Mouse (Mus musculus) intestine, embryonic 14.5 days (tissue): ENCODE measurements around the gene Csnk2b. TPM values are rescaled to one million over a fixed set of nuclear protein-coding genes. Genes with fewer than 3 reads are reported as not detected.

Experiments
- ATAC-seq: fragments of 200-750 bp; cut with Nextera tagmentation; replicated peaks from 2 replicates; pipeline ENCODE4 v1.8.0; 2017; ENCODE audit warnings: low read depth, moderate number of reproducible peaks, moderate TSS enrichment, moderate library complexity; ENCODE audit not compliant: low FRiP score, low TSS enrichment
- DNase-seq: peaks from one replicate; pipeline ENCODE4 v3.0.0-alpha.2; 2018; ENCODE audit warnings: low spot score
- H3K27ac ChIP-seq: fragments of 300-500 bp; sonication (generic); 2 replicates; pipeline ENCODE4 v1.5.1; 2014; ENCODE audit warnings: low read depth, mild to moderate bottlenecking, control low read depth
- H3K27me3 ChIP-seq: fragments of 300-500 bp; sonication (generic); replicated peaks from 2 replicates; pipeline ENCODE4 v1.6.1; 2014; ENCODE audit warnings: low read length, control low read depth; ENCODE audit not compliant: control insufficient read depth, insufficient read depth
- H3K36me3 ChIP-seq: fragments of 300-500 bp; sonication (generic); 2 replicates; pipeline ENCODE4 v1.6.1; 2014; ENCODE audit warnings: low read length, control low read depth; ENCODE audit not compliant: control insufficient read depth, insufficient read depth
- H3K4me1 ChIP-seq: fragments of 300-500 bp; sonication (generic); replicated peaks from 2 replicates; pipeline ENCODE4 v1.6.1; 2014; ENCODE audit warnings: low read length, control low read depth, mixed read lengths; ENCODE audit not compliant: control insufficient read depth, insufficient read depth
- H3K4me2 ChIP-seq: fragments of 300-500 bp; sonication (generic); 2 replicates; pipeline ENCODE4 v1.6.1; 2014; ENCODE audit warnings: low read length
- H3K4me3 ChIP-seq: fragments of 300-500 bp; sonication (generic); 2 replicates; pipeline ENCODE4 v1.5.1; 2014; ENCODE audit warnings: low read depth, low read length, control low read depth, mixed read lengths
- H3K9ac ChIP-seq: fragments of 300-500 bp; sonication (generic); 2 replicates; pipeline ENCODE4 v1.6.1; 2014; ENCODE audit warnings: mild to moderate bottlenecking, low read length
- H3K9me3 ChIP-seq: fragments of 300-500 bp; sonication (generic); 2 replicates; pipeline ENCODE4 v1.6.1; 2016; ENCODE audit warnings: low read length, control low read depth; ENCODE audit not compliant: control insufficient read depth
- WGBS: fragments of 180-500 bp; shearing (Covaris S2); extraction: QIAGEN DNeasy Blood & Tissue Kit; methylation state at CpG from one replicate; pipeline ENCODE4 v1.1.7; 2014; 5-methylcytosine and 5-hydroxymethylcytosine counted together
- polyA plus RNA-seq: library from polyadenylated mRNA; unstranded; fragments of >200 nt; fragmentation: Nextera tagmentation; extraction: Ambion mirVana; gene quantifications from 2 replicates; pipeline ENCODE4 v1.2.1, GENCODE M21; 2014

Gene Csnk2b
- polyA plus RNA-seq, 1 experiment from 2014 or later: 286 TPM

GRCm38 (mm10) chr17:35070556-35071229 is 51.2 kb downstream of the Csnk2b start:
- no peak overlapping the region for H3K4me2 ChIP-seq
- H3K27me3 ChIP-seq: peaks cover 9% of the 10 kb centered on the region; the same call in 1 of the 2 replicates
- H3K27ac ChIP-seq: no peak overlapping the region
- no peaks in the 10 kb centered on the region for H3K36me3 ChIP-seq
- peaks cover 4% of the 10 kb centered on the region; the same call in 1 of the 2 replicates for H3K4me1 ChIP-seq
- H3K9me3 ChIP-seq: no peaks in the 10 kb centered on the region
- no peak overlapping the region for H3K4me3 ChIP-seq
- DNase-seq: no peak
- no peak overlapping the region for H3K9ac ChIP-seq
- no peak for ATAC-seq
- 42% methylated on average over 6 of the region's 6 CpGs for WGBS

- H3K36me3 ChIP-seq: no peaks in the 10 kb centered on the region
- no peak for ATAC-seq
- DNase-seq: no peak
- H3K4me1 ChIP-seq: peaks cover 17% of the 10 kb centered on the region; the same call in 1 of the 2 replicates
- no peak overlapping the region for H3K4me2 ChIP-seq
- H3K9ac ChIP-seq: no peak overlapping the region
- peaks cover 9% of the 10 kb centered on the region; the same call in 1 of the 2 replicates for H3K27me3 ChIP-seq
- no peaks in the 10 kb centered on the region for H3K9me3 ChIP-seq
- H3K27ac ChIP-seq: no peak overlapping the region
- no peak overlapping the region for H3K4me3 ChIP-seq
- 76% methylated on average over 17 of the region's 17 CpGs for WGBS
These were observed 53.5 kb downstream of the Csnk2b start for GRCm38 (mm10) chr17:35068213-35068914.

Other genes starting within 250 kb of the Csnk2b start
- 1.4 and 1.6 TPM in 2 replicates for gene Zbtb12, start 242.6 kb downstream of the Csnk2b start, polyA plus RNA-seq
- not detected in 2 replicates for gene Gm20547, start 240.0 kb downstream of the Csnk2b start, polyA plus RNA-seq
- gene C2, start 223.8 kb downstream of the Csnk2b start, polyA plus RNA-seq: 6.8 and 7.5 TPM in 2 replicates
- 73.4 and 75.2 TPM in 2 replicates for gene Ehmt2, start 223.6 kb downstream of the Csnk2b start, polyA plus RNA-seq
- gene Slc44a4, start 207.6 kb downstream of the Csnk2b start, polyA plus RNA-seq: 25.4 and 28.4 TPM in 2 replicates
- gene Neu1, start 190.8 kb downstream of the Csnk2b start, polyA plus RNA-seq: 40.1 and 42.8 TPM in 2 replicates
- 0.24 and 0.46 TPM in 2 replicates for gene Hspa1b, start 162.8 kb downstream of the Csnk2b start, polyA plus RNA-seq
- gene Gm20481, start 152.1 kb downstream of the Csnk2b start, polyA plus RNA-seq: not detected in 2 replicates
- gene Hspa1a, start 149.9 kb downstream of the Csnk2b start, polyA plus RNA-seq: 3.5 and 4.5 TPM in 2 replicates
- gene Hspa1l, start 149.3 kb downstream of the Csnk2b start, polyA plus RNA-seq: 0.53 and 1.2 TPM in 2 replicates
- 216 and 228 TPM in 2 replicates for gene Lsm2, start 140.2 kb downstream of the Csnk2b start, polyA plus RNA-seq
- 119 and 133 TPM in 2 replicates for gene Vars, start 121.1 kb downstream of the Csnk2b start, polyA plus RNA-seq
- gene Vwa7, start 105.5 kb downstream of the Csnk2b start, polyA plus RNA-seq: 0.19 and 0.26 TPM in 2 replicates
- gene Sapcd1, start 94.0 kb downstream of the Csnk2b start, polyA plus RNA-seq: 20.7 and 21.5 TPM in 2 replicates
- gene Msh5, start 75.3 kb downstream of the Csnk2b start, polyA plus RNA-seq: 3.6 and 3.9 TPM in 2 replicates
- gene Clic1, start 72.1 kb downstream of the Csnk2b start, polyA plus RNA-seq: 113 and 141 TPM in 2 replicates
- 278 and 333 TPM in 2 replicates for gene Ddah2, start 63.0 kb downstream of the Csnk2b start, polyA plus RNA-seq
- not detected in 2 replicates for gene Ly6g6c, start 56.7 kb downstream of the Csnk2b start, polyA plus RNA-seq
- gene Mpig6b, start 55.9 kb downstream of the Csnk2b start, polyA plus RNA-seq: 0.55 and 0.81 TPM in 2 replicates
- gene Ly6g6e, start 45.2 kb downstream of the Csnk2b start, polyA plus RNA-seq: 1.3 and 2.8 TPM in 2 replicates
- 5.0 and 6.1 TPM in 2 replicates for gene Ly6g6d, start 44.0 kb downstream of the Csnk2b start, polyA plus RNA-seq
- 0.27 TPM in 1 of 2 replicates, not detected in the other for gene Ly6g6f, start 36.4 kb downstream of the Csnk2b start, polyA plus RNA-seq
- gene Abhd16a, start 32.8 kb downstream of the Csnk2b start, polyA plus RNA-seq: 86.4 and 91.0 TPM in 2 replicates
- not detected in 2 replicates for gene Ly6g5c, start 13.8 kb downstream of the Csnk2b start, polyA plus RNA-seq
- gene Ly6g5b, start 6.6 kb downstream of the Csnk2b start, polyA plus RNA-seq: 0.64 and 0.75 TPM in 2 replicates
- gene Gpank1, start 598 bp downstream of the Csnk2b start, polyA plus RNA-seq: 19.7 and 24.7 TPM in 2 replicates
- gene D17H6S53E, start 4.3 kb upstream of the Csnk2b start, polyA plus RNA-seq: 8.4 and 10.8 TPM in 2 replicates
- gene Apom, start 10.0 kb upstream of the Csnk2b start, polyA plus RNA-seq: 0.95 and 1.5 TPM in 2 replicates
- 75.5 and 79.5 TPM in 2 replicates for gene Bag6, start 13.1 kb upstream of the Csnk2b start, polyA plus RNA-seq
- 186 and 196 TPM in 2 replicates for gene Prrc2a, start 42.8 kb upstream of the Csnk2b start, polyA plus RNA-seq
- 15.4 and 17.5 TPM in 2 replicates for gene Aif1, start 54.0 kb upstream of the Csnk2b start, polyA plus RNA-seq
- 16.9 and 19.1 TPM in 2 replicates for gene Lst1, start 66.4 kb upstream of the Csnk2b start, polyA plus RNA-seq
- 1.1 and 1.5 TPM in 2 replicates for gene Ltb, start 72.4 kb upstream of the Csnk2b start, polyA plus RNA-seq
- gene Tnf, start 80.0 kb upstream of the Csnk2b start, polyA plus RNA-seq: 0.12 and 0.28 TPM in 2 replicates
- 0.81 and 0.85 TPM in 2 replicates for gene Lta, start 83.3 kb upstream of the Csnk2b start, polyA plus RNA-seq
- 0.39 and 0.88 TPM in 2 replicates for gene Gm16181, start 98.8 kb upstream of the Csnk2b start, polyA plus RNA-seq
- gene Atp6v1g2, start 111.6 kb upstream of the Csnk2b start, polyA plus RNA-seq: 5.8 and 5.9 TPM in 2 replicates
- gene Nfkbil1, start 113.7 kb upstream of the Csnk2b start, polyA plus RNA-seq: 3.1 and 4.3 TPM in 2 replicates
- gene Ddx39b, start 119.7 kb upstream of the Csnk2b start, polyA plus RNA-seq: 458 and 500 TPM in 2 replicates
- gene H2-D1, start 140.7 kb upstream of the Csnk2b start, polyA plus RNA-seq: 102 and 108 TPM in 2 replicates
- gene H2-Q1, start 198.4 kb upstream of the Csnk2b start, polyA plus RNA-seq: 1.2 and 1.6 TPM in 2 replicates
- 37.3 and 39.1 TPM in 2 replicates for gene H2-Q2, start 220.2 kb upstream of the Csnk2b start, polyA plus RNA-seq